Comparison of ENCODE assay signal across 9 mouse cellular contexts in genomic region chr8:75110093-75110492, GRCm38 (mm10). TPM values are rescaled to one million over a fixed set of nuclear protein-coding genes. Genes with fewer than 3 reads are reported as not detected.
DNase-seq lines count a peak whose midpoint lies in the region; TF ChIP-seq lines count a peak whose summit lies in the region.
"Had no signal": no experiment of that assay in that cellular context is flagged by ENCODE, and none has a peak within 500 bp of the region (broad histone marks: within the 10 kb centered on the region; RNA-seq: fewer than 3 reads in every experiment).

No protein-coding gene starts in this region.

- no peaks in the 10 kb centered on the region for H3K27me3 ChIP-seq in heart, adult 2 months (ENCODE audit: control insufficient read depth, insufficient read depth, low read length)
- no peaks in the 10 kb centered on the region for H3K27me3 ChIP-seq in C2C12 (ENCODE audit: control insufficient read depth, insufficient read depth, insufficient read length)
- no peaks in the 10 kb centered on the region for H3K27me3 ChIP-seq in forebrain, embryonic 10.5 days (ENCODE audit: poor library complexity, severe bottlenecking)
- H3K27me3 ChIP-seq: Patski had no signal

- peak overlapping the region; percentile 88 for H3ac ChIP-seq in C2C12 (ENCODE audit: control insufficient read depth, insufficient read length, low read depth)

- peaks cover 32% of the 10 kb centered on the region for H3K79me3 ChIP-seq in C2C12 (ENCODE audit: low read depth)

- intact Hi-C loops in heart, adult 2 months (cut with DNase I): no loop called here

- H3K4me1 ChIP-seq in heart, adult 2 months (ENCODE audit: control insufficient read depth, insufficient read depth, low read length): no peaks in the 10 kb centered on the region
- H3K4me1 ChIP-seq in forebrain, embryonic 10.5 days: peaks cover 39% of the 10 kb centered on the region

- no peak for TF ChIP-seq EP300 in heart, adult 2 months (IDR thresholded peaks at IDR 0.05; ENCODE audit: insufficient read depth, low read depth, low read length)

- no peak for TF ChIP-seq CTCF in heart, adult 2 months (IDR thresholded peaks at IDR 0.05)
- no peak for TF ChIP-seq CTCF in C2C12 (IDR thresholded peaks at IDR 0.05; ENCODE audit: control insufficient read depth, insufficient read depth, insufficient read length)

- no peak for TF ChIP-seq POLR2A in heart, adult 2 months (IDR thresholded peaks at IDR 0.05; ENCODE audit: insufficient read depth, low read depth, low read length)

- 15% methylated on average over 13 of the region's 13 CpGs for WGBS in heart, adult 2 months
- WGBS in forebrain, embryonic 10.5 days: 26% methylated on average over 13 of the region's 13 CpGs

- H3K4me3 ChIP-seq in heart, adult 2 months: peak overlapping the region; percentile 76
- H3K4me3 ChIP-seq in C2C12 (ENCODE audit: insufficient read depth, poor library complexity, severe bottlenecking): peak overlapping the region; percentile 87
- H3K4me3 ChIP-seq in forebrain, embryonic 10.5 days: peak overlapping the region; percentile 80

- H3K27ac ChIP-seq in heart, adult 2 months: no peak overlapping the region
- peak overlapping the region; percentile 97 for H3K27ac ChIP-seq in forebrain, embryonic 10.5 days

- no peaks in the 10 kb centered on the region for H3K9me3 ChIP-seq in forebrain, embryonic 10.5 days

- no peaks in the 10 kb centered on the region for H3K36me3 ChIP-seq in heart, adult 2 months (ENCODE audit: control insufficient read depth, insufficient read depth, low read length)
- peaks cover 41% of the 10 kb centered on the region for H3K36me3 ChIP-seq in C2C12 (ENCODE audit: control insufficient read depth, insufficient read depth)
- peaks cover 51% of the 10 kb centered on the region for H3K36me3 ChIP-seq in forebrain, embryonic 10.5 days (replicated peaks)

- no peak overlapping the region for H3K9ac ChIP-seq in heart, adult 2 months (ENCODE audit: low read depth, low read length)

- no peak for DNase-seq in heart, adult 2 months
- DNase-seq in heart, adult 8-10 months (ENCODE audit: low spot score): no peak
- DNase-seq in forebrain, embryonic 10.5 days (ENCODE audit: extremely low spot score, low spot score): peak; percentile 27
- DNase-seq in liver: peak; percentile 15
- peak; percentile 10 to 12 for DNase-seq in thymus, postnatal 10 days (ENCODE audit: low spot score in 2 of 2)
- no peak for DNase-seq in urinary bladder, adult 2 months (ENCODE audit: low spot score)
- no peak for DNase-seq in retina, embryonic 14.5 days (ENCODE audit: low spot score)

- no peaks in the 10 kb centered on the region for H3K79me2 ChIP-seq in heart, adult 2 months (replicated peaks; ENCODE audit: control insufficient read depth, insufficient read depth, low read length)
- H3K79me2 ChIP-seq in C2C12 (ENCODE audit: control insufficient read depth, insufficient read depth): peaks cover 38% of the 10 kb centered on the region

TF ChIP-seq in C2C12, 6 proteins besides CTCF, POLR2A, EP300 and RAD21:
- TF ChIP-seq FOSL1 (IDR thresholded peaks at IDR 0.05; ENCODE audit: insufficient read depth, low read length, poor library complexity, severe bottlenecking) (no peak), USF1 (IDR thresholded peaks at IDR 0.05; ENCODE audit: low read depth) (no peak), MAX (IDR thresholded peaks at IDR 0.05) (no peak), MYOG (IDR thresholded peaks at IDR 0.05; ENCODE audit: control insufficient read depth, extremely low read depth, insufficient read length) (no peak), CEBPB (IDR thresholded peaks at IDR 0.05; ENCODE audit: low read depth) (no peak), MYOD1 (IDR thresholded peaks at IDR 0.05; ENCODE audit: control insufficient read depth, insufficient read length, low read depth) (no peak)

RNA-seq across cellular contexts. Expression of gene Mcm5, which starts 0.7 kb away (rescaled TPM):
- 1 to 10 TPM; 3.4 to 3.7 TPM for total RNA-seq in heart, adult 2 months (2021)
- 3.4 and 4.1 TPM in 2 replicates for polyA plus RNA-seq in heart, adult 2 months (2012; rRNA removed)
- 1 to 10 TPM; 3.6 to 4.1 (median 4.0) TPM for total RNA-seq in heart, adult 8-10 months (2022)
- 200 TPM for polyA plus RNA-seq in C2C12 (2012; fragmentation: generic; extraction: Trizol)
- 360 and 365 TPM in 2 replicates for polyA plus RNA-seq in forebrain, embryonic 10.5 days (2016; fragmentation: Nextera tagmentation; extraction: Ambion mirVana)
- polyA plus RNA-seq in urinary bladder, adult 2 months (2012; rRNA removed): 7.4 and 10.7 TPM in 2 replicates

RNA-seq across cellular contexts. Expression of gene Hmox1, which starts 16.7 kb away (rescaled TPM):
- 1 to 10 TPM; 7.7 to 9.0 TPM for total RNA-seq in heart, adult 2 months (2021)
- 10.1 and 11.9 TPM in 2 replicates for polyA plus RNA-seq in heart, adult 2 months (2012; rRNA removed)
- total RNA-seq in heart, adult 8-10 months (2022): 10 to 100 TPM in 1 of 4 experiments, 1 to 10 TPM in 3; 7.7 to 10.2 (median 9.1) TPM
- 248 TPM for polyA plus RNA-seq in C2C12 (2012; fragmentation: generic; extraction: Trizol)
- polyA plus RNA-seq in forebrain, embryonic 10.5 days (2016; fragmentation: Nextera tagmentation; extraction: Ambion mirVana): 19.7 and 23.2 TPM in 2 replicates
- polyA plus RNA-seq in urinary bladder, adult 2 months (2012; rRNA removed): 24.1 and 24.2 TPM in 2 replicates

Comparison
In these comparisons a context has a peak if more than half of its experiments do, and no peak if none do; other contexts are left out.
1. DNase-seq: peak in forebrain, embryonic 10.5 days (single experiment), liver (single experiment) and thymus, postnatal 10 days (2 of 2); none in heart, adult 2 months (0 of 2), heart, adult 8-10 months (single experiment), urinary bladder, adult 2 months (single experiment) and retina, embryonic 14.5 days (single experiment).
2. RNA of gene Mcm5, which starts 0.7 kb away (polyA plus RNA-seq): 360 to 365 TPM in forebrain, embryonic 10.5 days and 200 TPM in C2C12 (single experiment); 7.4 to 10.7 TPM in urinary bladder, adult 2 months and 3.4 to 4.1 TPM in heart, adult 2 months; every median in the first group is over 10 times any median in the second.
3. Peak in every context shown above with its lines, with median percentiles within 50 percentile points of each other: H3K4me3 ChIP-seq.